ENCODE assay signal across 14 mouse cellular contexts in genomic region chr14:11710410-11711122, GRCm38 (mm10).
DNase-seq lines count a peak whose midpoint lies in the region; ATAC-seq and TF ChIP-seq lines count a peak whose summit lies in the region.
"Had no signal": no experiment of that assay in that cellular context is flagged by ENCODE, and none has a peak within 500 bp of the region (broad histone marks: within the 10 kb centered on the region; RNA-seq: fewer than 3 reads in every experiment).

No protein-coding gene starts in this region.

- H3K4me2 ChIP-seq in liver, postnatal 0 days (ENCODE audit: low read depth, low read length): no peak overlapping the region
- no peak overlapping the region for H3K4me2 ChIP-seq in heart, embryonic 11.5 days
- H3K4me2 ChIP-seq: heart, embryonic 13.5 days had no signal

- H3K36me3 ChIP-seq in liver, postnatal 0 days (replicated peaks; ENCODE audit: insufficient read depth, low read length): no peaks in the 10 kb centered on the region
- no peaks in the 10 kb centered on the region for H3K36me3 ChIP-seq in ES-Bruce4 (ENCODE audit: control insufficient read depth, insufficient read depth, low read length, poor library complexity, severe bottlenecking)
- no peaks in the 10 kb centered on the region for H3K36me3 ChIP-seq in heart, embryonic 11.5 days (ENCODE audit: control insufficient read depth, insufficient read depth, low read length)
- H3K36me3 ChIP-seq: embryonic facial prominence, embryonic 10.5 days; G1E; heart, embryonic 13.5 days had no signal

- no peaks in the 10 kb centered on the region for H3K9me3 ChIP-seq in liver, postnatal 0 days (ENCODE audit: low read length)
- H3K9me3 ChIP-seq in ES-Bruce4 (replicated peaks; ENCODE audit: control insufficient read depth, insufficient read depth, low read length, poor library complexity, severe bottlenecking): no peaks in the 10 kb centered on the region
- H3K9me3 ChIP-seq in heart, embryonic 11.5 days (replicated peaks; ENCODE audit: control insufficient read depth, low read length): no peaks in the 10 kb centered on the region
- H3K9me3 ChIP-seq: embryonic facial prominence, embryonic 10.5 days had no signal

- H3K9ac ChIP-seq in liver, postnatal 0 days (replicated peaks): no peak overlapping the region
- no peak overlapping the region for H3K9ac ChIP-seq in ES-Bruce4 (ENCODE audit: low read depth, poor library complexity, severe bottlenecking)
- H3K9ac ChIP-seq in heart, embryonic 11.5 days (ENCODE audit: low read depth, low read length): no peak overlapping the region
- H3K9ac ChIP-seq: heart, embryonic 13.5 days; liver, embryonic 14.5 days had no signal

- H3K4me1 ChIP-seq in liver, postnatal 0 days (ENCODE audit: insufficient read depth): no peaks in the 10 kb centered on the region
- H3K4me1 ChIP-seq in ES-Bruce4 (ENCODE audit: control insufficient read depth, insufficient read depth, low read length): peaks cover 2% of the 10 kb centered on the region
- peaks cover 2% of the 10 kb centered on the region for H3K4me1 ChIP-seq in cortical plate, adult 2 months (ENCODE audit: control insufficient read depth, insufficient read depth, low read length)
- peaks cover 6% of the 10 kb centered on the region; the same call in 1 of the 2 replicates for H3K4me1 ChIP-seq in heart, embryonic 11.5 days (ENCODE audit: control insufficient read depth, insufficient read depth, low read length)

- TF ChIP-seq POLR2A in ES-Bruce4 (IDR thresholded peaks at IDR 0.05; ENCODE audit: insufficient read depth, low read length): no peak
- TF ChIP-seq POLR2A in cortical plate, adult 2 months (IDR thresholded peaks at IDR 0.05; ENCODE audit: extremely low read depth, insufficient read depth, low read length): no peak

- intact Hi-C loops in gastrocnemius, adult 2 months (cut with DNase I): no loop called here

- no peaks in the 10 kb centered on the region for H3K27me3 ChIP-seq in liver, postnatal 0 days (ENCODE audit: insufficient read depth, low read length)
- no peaks in the 10 kb centered on the region for H3K27me3 ChIP-seq in ES-Bruce4 (ENCODE audit: control insufficient read depth, insufficient read depth, low read length, poor library complexity, severe bottlenecking)
- no peaks in the 10 kb centered on the region for H3K27me3 ChIP-seq in heart, embryonic 11.5 days (ENCODE audit: control insufficient read depth, insufficient read depth, low read length)
- H3K27me3 ChIP-seq: heart, embryonic 13.5 days had no signal

- TF ChIP-seq CTCF in gastrocnemius, adult 2 months (IDR thresholded peaks at IDR 0.05): peak; percentile 20; the same call in 1 of the 2 replicates
- TF ChIP-seq CTCF in liver, postnatal 0 days (IDR thresholded peaks at IDR 0.05; ENCODE audit: low read depth): 0 out of 2 replicates have a peak, but pooled peaks have one; percentile 10
- peak; percentile 41 for TF ChIP-seq CTCF in ES-Bruce4 (IDR thresholded peaks at IDR 0.05; ENCODE audit: low read depth, low read length)
- 0 out of 2 replicates have a peak, but pooled peaks have one; percentile 3 for TF ChIP-seq CTCF in cortical plate, adult 2 months (IDR thresholded peaks at IDR 0.05; ENCODE audit: extremely low read depth, insufficient read depth, low read length)

- TF ChIP-seq EP300 in liver, postnatal 0 days (IDR thresholded peaks at IDR 0.05; ENCODE audit: low read depth): no peak
- no peak for TF ChIP-seq EP300 in ES-Bruce4 (IDR thresholded peaks at IDR 0.05; ENCODE audit: insufficient read depth, low read depth, low read length)

- H3K4me3 ChIP-seq in gastrocnemius, adult 2 months: no peak overlapping the region
- H3K4me3 ChIP-seq in liver, postnatal 0 days (ENCODE audit: low read depth, low read length): no peak overlapping the region
- H3K4me3 ChIP-seq in ES-Bruce4 (ENCODE audit: low read depth, low read length): no peak overlapping the region
- H3K4me3 ChIP-seq in cortical plate, adult 2 months (ENCODE audit: insufficient read depth, low read length): no peak overlapping the region
- H3K4me3 ChIP-seq in heart, embryonic 11.5 days (ENCODE audit: low read depth, low read length): no peak overlapping the region
- H3K4me3 ChIP-seq: embryonic facial prominence, embryonic 10.5 days; erythroblast, embryonic 14.5 days; heart, embryonic 13.5 days had no signal

- 76% methylated on average over 9 of the region's 9 CpGs for WGBS in liver, postnatal 0 days (ENCODE audit: insufficient replicate concordance)
- WGBS in heart, embryonic 11.5 days (ENCODE audit: insufficient replicate concordance): 87% methylated on average over 9 of the region's 9 CpGs

- ATAC-seq in liver, postnatal 0 days: no peak
- ATAC-seq in heart, embryonic 11.5 days (replicated peaks; ENCODE audit: insufficient number of reproducible peaks, low FRiP score, low TSS enrichment): no peak

- no peak for DNase-seq in gastrocnemius, adult 2 months
- no peak for DNase-seq in gastrocnemius, adult 8-10 months (ENCODE audit: low spot score in 2 of 2)
- DNase-seq in liver, postnatal 0 days: no peak
- DNase-seq in liver: no peak
- no peak for DNase-seq in ovary, postnatal 14 days (ENCODE audit: low spot score)
- DNase-seq: gastrocnemius, postnatal 36 days had no signal

- H3K27ac ChIP-seq in gastrocnemius, adult 2 months: no peak overlapping the region
- H3K27ac ChIP-seq in liver, postnatal 0 days (ENCODE audit: low read depth): no peak overlapping the region
- H3K27ac ChIP-seq in ES-Bruce4 (ENCODE audit: insufficient read depth, low read length): no peak overlapping the region
- no peak overlapping the region for H3K27ac ChIP-seq in cortical plate, adult 2 months (ENCODE audit: insufficient read depth, low read length)
- no peak overlapping the region for H3K27ac ChIP-seq in heart, embryonic 11.5 days (ENCODE audit: low read depth, low read length)
- H3K27ac ChIP-seq: embryonic facial prominence, embryonic 10.5 days; heart, embryonic 13.5 days; liver, embryonic 14.5 days had no signal
